Mouse (Mus musculus) urinary bladder, adult 2 months (tissue): Measurements from ENCODE around the gene Gm6583. TPM values are rescaled to one million over a fixed set of nuclear protein-coding genes. Genes with fewer than 3 reads are reported as not detected.

Experiments used
- DNase-seq: peaks from one replicate; pipeline ENCODE4 v3.0.0; 2022; ENCODE audit warnings: low spot score
- polyA plus RNA-seq: library from polyadenylated mRNA; depleted of rRNA; stranded (reverse); fragments of >200 nt; gene quantifications from 2 replicates; pipeline ENCODE4 v1.2.3, GENCODE M21; 2012; rRNA removed

Gm6583 gene
- polyA plus RNA-seq = not detected in 2 replicates

DNA sequence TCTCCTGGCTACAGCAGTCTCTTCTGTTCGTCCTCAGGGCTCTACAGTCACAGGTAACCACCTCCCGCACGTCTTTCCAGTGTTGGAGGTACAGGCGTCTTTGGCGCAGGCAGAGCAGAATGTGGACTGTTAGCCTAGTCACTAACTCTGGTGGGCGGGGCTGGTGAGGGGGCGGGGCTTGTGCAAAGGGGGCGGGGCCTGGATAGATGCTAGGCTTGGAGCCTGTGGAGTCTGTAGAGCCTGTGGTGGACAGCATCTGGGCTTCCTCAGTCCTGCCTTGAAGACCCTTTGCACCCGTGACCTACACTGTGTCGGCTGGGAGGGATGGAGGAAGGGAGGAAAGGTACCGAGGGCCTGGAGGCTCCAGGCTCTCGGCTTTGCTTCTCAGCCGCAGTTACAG is at the start of gene Gm6583:
Gm6583 (minus strand) TSS at position 124 of the 400 bp plus-strand sequence.
- no peak for DNase-seq

DNA sequence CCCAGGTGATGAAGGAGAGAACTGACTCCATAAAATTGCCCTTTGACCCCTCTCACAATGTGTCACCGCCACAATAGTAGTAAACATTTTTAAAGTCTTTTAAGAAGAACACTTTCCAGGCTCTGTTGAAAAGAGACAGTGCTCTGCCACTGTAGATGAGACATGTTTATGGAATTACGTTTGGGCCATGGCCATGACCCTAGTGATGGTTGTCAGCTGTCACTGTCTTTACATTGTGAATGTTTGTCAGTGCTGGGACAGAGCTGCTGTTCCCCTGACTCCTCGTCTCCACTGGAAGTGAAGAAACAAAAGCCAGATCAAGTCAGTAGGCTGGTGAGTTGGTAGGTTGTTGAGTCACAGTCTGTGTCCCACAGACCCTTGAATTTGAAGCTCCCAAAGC is 46.6 kb upstream of the Gm6583 start:
- no peak for DNase-seq

DNA sequence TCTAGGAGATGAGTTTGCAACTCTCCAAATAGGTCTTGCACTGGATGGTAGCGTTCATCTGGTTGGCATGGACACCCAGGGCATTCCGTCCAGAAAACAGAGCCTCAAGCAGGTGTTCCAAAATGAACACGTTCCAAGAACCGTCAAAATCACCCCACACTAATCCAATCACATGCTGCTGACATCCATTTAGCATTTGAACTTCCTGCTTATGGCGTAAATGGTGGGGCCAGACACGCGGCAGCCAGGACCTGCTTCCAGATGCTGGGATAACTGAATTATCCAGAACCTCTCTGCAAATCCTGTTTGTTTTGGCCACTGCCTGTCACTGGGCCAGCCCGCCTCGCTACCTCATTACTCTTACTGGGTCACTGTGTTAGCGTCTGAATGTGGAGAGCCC is 43.5 kb upstream of the Gm6583 start:
- DNase-seq = no peak

DNA sequence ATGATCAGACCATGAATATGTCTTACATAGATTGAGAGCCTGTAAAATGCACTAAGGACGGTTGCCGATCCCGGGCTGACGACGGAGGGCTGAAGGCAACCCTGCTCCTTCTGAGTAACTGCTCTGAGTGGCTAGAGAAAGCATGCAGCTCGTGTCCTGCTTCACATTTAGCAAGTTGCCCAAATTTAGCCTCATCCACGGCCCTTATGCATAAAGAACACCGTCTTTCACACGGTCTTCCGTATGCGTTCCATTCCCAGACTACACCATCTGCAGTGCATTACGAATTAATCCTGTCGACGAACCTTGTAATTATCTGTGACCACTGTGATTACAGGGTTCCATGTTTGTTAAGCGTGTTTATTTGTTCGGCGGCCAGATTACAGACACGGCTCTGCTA is 40.2 kb upstream of the Gm6583 start:
- DNase-seq = no peak

DNA sequence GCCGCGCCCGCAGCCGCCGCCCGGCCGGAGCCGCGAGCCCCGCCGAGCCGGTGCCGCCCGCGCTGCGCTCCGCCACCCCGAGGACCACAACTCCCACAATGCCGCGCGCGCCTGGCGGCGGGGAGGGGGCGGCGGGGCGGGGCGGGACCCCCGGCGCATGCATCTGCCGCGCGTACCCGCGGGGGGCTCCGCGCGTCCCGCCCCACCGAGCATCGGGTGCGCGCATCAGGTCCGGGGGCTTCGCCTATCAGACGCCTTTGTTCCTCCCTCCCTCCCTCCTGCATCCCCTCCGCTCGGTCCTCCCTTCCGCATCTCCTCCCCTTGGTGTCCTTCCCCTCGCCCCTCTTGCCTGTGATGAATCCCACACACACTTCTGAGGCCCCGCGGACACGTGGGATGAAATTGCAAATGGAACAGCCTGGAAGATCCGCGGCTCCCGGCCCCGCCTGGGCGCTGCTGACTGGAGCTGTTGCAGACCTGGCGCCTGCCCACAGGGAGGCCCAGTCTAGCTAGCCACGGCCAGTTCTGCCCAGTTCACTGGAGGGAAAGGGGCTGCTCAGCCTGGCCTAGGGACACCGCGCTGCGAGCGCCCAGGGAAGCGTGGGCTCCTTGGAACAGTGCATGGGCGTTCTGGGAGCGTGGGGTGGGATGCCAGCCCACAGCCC is 39.1 kb upstream of the Gm6583 start, which contains the start of gene Asphd2:
Asphd2 (minus strand) TSS at position 88 of the 665 bp plus-strand sequence.
- no peak for DNase-seq

DNA sequence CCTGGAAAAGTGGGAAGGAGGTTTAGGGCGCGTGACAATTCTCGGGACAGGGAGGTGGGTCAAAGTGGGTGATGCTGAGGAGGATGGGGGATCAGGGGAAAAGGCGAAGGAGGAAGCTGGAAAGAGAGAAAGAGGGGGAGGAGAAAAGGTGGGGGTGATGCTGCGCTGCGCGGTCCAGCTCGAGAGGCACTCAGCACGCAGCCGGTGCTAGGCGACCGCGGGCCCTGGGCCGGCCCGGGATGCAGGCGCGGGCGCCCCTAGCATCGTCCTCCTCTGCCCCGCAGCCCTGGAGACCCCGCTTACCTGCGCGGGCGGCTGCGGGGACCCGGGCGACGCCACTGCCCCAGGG is 38.6 kb upstream of the Gm6583 start:
- DNase-seq = no peak

DNA sequence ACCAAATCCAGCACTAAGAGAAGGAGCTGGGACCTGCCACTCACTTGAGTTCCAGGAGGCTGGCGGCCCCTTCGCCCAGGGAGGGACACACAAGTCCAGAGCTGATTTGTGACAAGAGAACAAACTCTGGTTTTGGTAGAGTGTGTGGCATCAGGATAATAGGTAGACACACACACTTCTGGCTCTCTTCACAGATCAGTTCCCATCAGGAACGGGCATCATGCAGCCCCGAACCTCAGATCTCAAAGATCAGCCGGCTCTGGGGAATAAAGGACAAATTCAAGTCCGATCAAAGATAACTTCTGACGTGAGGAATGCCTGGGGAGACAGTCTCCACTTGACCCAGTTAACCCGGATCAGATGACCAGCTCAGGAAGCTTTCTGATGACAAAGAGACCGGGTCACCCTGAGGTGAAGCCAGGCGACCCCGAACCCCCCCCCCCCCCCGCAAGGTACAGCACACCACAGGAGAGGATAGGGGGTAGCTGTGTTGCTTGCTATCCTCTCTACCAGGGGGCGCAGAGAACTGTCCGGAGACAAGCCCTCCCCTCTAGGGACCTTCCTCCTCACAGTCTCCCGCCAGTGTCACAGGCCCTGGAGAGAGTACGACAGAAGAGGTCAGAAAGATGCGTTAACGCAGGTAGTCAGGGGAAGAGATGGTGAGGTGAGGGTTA is 38.0 kb upstream of the Gm6583 start:
- DNase-seq = no peak

DNA sequence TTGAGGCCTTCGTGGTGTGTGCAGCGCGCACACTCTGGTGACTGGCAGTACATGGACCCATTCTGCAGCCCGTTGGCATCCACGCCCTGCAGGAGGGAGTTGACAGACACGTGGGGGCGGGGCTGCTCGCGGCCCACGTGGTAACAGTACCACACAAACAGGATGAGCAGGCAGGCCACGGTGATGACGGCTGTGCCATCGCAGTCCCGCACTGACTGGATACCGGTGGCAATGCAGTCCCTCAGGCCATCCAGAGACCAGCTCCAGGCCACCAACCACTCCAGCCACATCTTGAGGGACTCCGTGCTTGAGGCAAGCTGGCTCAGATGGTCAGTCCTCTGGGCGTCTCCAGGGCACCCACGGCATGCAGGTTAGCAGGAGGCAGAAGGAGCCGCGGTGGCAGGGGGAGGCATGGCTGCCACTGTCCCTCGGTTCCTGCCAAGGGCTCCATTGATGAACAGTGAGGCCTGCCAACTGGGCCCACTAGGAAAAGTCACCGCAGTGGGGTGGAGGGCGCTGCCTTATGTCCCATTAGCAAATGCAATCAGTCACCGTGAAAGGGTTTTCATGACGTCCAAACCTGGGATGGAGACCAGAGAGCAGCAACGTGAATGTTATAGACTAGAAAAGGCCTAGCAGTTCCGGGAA is 36.0 kb upstream of the Gm6583 start:
- DNase-seq = no peak

DNA sequence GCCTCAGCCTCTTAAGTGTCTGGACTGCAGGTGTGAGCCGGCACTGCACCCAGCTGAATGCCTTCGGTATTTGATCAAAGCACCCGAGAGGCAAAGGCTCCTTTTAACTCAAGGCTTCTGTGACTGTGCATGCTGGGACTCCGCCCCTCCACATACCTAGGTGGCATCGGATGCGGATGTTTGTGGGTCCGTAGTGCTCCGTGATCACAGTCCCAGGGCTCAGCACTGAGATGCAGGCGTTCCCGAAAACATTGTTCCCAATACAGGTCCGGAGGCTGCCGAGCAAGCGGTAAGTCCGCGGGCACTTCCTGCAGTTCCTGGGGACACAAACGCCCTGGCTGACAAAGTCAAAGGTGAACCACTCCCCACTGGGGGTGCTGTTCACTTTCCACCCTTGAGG is 35.2 kb upstream of the Gm6583 start:
- DNase-seq = no peak

DNA sequence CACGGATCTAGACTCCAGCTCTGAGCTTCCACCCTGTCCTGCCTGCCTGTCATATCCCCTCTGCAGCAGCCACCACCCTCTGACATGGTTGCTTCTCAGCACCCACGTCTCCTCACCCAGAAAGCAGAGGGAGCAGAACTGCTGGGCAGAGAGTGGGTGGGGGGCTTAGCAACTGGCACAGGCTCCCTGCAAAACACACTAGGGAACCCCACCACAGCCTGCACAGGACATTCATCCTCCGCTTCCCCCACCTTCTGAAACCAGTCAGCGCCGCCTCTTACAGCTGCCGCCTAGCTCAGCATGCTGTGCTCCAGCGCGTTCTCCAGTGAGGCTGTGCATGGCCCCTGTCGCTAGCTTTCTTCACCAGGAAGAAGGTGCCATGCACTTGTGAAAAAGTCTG is 33.5 kb upstream of the Gm6583 start:
- no peak for DNase-seq

DNA sequence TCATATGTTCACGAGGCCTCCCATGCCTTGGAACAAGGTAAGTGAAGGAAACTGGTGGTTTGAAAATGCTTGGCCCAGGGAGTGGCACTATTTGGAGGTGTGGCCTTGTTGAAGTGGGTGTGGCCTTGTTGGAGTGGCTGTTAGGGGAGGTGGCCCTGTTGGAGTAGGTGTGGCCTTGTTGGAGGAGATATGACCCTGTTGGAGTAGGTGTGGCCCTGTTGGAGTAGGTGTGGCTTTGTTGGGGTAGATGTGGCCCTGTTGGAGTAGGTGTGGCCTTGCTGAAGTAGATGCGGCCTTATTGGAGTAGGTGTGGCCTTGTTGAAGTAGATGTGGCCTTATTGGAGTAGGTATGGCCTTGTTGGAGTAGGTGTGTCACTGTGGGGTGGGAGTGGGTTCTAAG is 30.1 kb upstream of the Gm6583 start:
- no peak for DNase-seq

DNA sequence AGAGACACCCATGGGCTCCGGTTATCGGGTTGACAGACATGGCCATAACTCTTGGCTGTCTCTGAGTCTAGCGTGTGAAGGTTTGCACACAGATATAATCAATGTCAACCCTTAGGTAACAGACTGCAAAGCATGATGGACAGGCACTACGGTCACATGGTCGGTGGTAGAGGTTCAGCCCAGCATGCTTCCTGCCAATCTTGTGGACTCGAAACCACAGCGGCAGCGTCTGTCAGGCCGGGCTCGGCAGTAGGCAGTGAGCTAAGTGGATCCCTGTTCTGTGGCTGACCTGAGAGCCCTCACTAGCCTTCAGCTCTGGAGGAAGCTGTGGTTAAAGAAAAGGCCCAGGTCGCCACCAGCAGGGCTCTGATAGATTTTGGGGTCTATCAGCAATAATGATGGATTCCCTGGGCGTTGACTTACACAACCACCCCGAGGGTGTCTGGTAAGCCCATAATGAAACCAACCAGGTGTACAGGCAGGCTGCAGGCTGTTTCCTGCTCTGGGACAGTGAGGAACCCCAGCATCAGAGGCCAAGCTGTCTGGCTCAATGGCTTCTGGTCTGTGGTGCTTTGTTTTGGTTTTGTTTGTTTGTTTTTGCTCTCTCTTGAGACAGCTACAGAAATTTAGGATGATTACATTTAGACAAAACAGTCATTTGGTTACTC is 29.1 kb upstream of the Gm6583 start:
- no peak for DNase-seq

DNA sequence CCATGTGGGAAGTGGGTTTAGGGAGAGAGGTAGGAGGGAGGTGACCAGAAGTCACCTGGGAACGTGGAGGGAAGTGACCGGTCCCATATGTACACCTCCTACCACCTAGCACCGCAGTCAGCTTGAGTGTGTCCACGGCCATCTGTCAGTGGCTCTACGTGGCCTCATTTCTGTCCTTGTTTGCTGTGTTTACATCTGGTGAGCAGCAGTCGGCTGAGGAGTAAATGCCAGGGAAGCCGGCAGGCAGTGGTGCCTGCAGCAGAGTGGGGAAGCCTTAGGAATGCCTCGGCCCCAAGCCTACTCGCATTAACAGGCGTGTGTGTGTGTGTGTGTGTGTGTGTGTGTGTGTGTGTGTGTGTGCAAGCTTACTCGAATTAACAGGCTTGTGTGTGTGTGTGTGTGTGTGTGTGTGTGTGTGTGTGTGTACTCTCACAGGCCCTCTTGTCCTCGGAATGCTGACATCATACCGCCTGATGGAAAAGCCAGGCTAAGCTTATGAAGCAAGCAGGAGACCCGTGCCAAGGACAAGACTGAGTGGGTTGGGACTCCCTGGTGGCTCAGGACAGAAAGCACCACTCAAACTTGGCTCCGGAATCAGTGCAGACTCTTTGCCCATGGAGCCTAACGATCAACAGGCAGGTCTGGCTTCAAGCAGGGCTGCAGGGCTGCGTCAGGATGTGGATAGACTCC is 27.0 kb upstream of the Gm6583 start:
- DNase-seq = no peak

DNA sequence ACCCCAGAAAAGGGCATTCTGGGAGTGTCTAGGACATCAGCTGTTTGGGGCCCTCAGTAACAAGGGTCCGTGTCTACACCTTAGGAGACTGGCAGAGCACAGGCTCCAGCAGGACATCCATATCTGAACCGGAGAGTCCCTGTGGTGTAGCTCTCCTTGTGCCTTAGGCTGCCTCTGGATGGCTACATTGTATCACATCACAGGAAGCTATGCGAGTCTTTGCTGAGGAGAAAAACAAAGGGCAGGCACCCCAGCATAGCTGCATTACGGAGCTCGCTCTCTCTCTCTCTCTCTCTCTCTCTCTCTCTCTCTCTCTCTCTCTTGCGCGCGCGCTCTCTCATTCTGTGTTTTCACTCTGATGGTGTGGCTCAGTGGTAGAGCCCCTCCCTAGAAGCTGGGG is 26.2 kb upstream of the Gm6583 start:
- no peak for DNase-seq

DNA sequence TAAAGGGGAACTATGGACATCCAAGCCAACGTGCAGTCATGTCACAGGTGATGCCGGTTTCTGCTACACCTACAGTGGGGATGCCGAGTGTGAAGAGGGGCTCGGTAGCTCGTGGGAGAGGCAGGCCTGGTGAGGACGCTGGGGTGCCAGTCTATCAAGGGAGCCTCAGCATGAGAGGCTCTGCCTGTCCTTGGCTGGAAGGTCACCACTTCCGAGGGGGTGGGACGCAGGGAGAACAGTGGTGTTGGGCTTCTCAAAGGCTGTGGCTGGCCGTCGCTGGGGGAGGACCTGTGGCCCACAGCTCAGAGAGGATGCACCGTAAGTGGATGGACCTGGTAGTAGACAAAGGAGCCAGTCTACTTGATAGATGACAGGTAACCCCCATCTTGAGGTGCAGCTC is 25.3 kb upstream of the Gm6583 start:
- no peak for DNase-seq

DNA sequence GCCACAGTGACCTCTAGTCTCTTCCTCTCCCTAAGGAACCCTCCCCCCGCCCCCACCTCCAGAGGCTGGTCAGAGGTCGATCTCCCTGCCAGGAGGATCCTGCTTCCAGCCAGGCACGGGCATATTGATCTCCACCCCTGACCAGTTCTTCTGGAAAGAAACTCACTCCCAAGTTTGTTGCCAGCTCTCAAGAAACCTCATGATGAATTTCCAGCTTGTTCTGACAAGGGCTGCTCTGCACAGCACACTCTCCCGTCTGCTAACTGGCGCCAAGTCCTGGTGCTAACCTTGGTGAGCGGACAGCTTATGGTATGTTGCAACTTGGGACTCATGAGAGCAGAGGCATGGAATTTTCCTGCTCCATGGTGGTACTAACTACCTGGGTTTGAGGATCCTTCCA is 22.9 kb upstream of the Gm6583 start:
- no peak for DNase-seq

DNA sequence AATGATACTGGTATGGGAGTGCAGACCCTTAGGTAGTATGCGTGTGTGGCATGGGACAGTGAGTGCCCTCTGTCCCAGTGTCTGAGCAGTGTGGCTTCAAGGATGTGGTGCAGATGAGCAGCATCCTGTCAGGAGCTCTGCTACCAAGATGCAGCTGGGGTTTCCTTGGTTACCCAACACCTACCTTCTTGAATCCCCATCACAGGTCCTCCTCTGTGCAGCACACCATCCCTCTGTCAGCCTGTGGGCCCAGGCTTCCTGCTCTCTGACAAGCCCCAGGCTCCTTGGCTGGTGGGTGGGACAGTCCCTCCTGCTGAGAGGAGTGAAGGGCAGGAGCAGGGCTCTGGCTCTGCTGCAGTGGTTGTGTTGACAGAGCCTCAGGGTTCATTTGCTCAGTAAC is 21.5 kb upstream of the Gm6583 start:
- no peak for DNase-seq

DNA sequence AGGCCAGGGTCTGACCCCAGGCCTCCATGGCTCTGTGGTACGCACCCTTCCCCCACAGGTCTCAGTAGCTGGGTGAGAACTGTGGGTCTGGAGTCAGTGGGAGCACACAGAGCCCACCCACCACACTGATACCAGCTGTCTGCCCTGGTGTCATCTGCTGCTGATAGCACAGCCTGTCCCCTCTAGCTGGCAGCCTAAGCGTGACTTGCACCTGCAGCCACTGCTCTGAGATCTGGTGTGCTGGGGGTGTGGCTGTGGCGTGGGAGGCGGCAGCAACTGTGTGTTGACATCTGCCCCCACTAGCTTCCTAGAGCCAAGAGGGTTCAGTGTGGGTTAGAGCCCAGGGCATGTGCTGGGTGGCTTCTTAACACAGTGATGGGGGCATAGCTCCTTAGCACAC is 20.3 kb upstream of the Gm6583 start:
- DNase-seq = no peak

DNA sequence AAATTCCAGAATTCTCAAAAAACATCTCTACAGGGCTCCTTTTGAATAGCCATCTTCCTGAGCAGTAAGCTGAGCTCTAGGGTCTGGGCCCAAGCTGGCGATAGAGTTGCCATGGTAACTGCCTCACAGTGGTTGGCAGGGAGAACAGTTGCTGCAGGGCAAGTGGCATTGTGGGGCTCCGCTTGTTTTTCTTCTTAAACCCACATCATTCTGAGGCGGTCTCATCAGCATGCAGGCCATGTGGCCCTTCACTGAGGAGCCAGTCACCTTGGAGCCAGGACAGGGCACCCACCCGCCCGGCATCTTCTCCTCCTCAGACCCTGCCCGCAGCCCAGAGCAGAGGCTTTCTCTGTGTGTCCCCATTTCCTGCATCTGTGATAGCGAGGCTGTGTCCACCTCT is 16.1 kb upstream of the Gm6583 start:
- DNase-seq = no peak

DNA sequence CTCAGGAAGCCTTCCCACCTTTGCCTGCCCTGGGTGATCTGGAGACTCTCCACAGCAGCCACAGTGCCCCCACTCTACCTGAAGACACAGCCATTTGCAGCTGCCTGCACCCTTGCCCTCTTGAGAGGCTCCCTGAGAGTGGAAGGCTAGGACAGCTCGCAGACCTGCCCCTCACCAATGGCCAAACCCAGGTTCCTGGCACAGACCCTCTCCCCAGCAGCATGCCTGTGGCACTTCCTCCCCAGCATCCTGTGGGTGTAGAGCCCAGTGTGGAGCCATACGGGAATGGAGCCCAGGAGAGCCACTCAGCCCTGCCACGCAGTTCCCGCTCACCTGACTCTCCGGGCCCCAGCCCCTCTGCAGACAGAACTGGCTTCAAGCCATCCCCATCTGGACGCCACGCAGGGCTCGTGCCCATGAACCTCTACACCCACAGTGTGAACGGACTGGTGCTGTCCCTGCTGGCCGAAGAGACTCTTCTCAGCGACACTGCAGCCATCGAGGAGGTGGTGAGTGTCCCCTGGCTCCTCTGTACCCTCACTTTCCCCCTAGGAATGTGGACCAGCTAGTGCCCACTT is 14.5 kb upstream of the Gm6583 start:
- no peak for DNase-seq

DNA sequence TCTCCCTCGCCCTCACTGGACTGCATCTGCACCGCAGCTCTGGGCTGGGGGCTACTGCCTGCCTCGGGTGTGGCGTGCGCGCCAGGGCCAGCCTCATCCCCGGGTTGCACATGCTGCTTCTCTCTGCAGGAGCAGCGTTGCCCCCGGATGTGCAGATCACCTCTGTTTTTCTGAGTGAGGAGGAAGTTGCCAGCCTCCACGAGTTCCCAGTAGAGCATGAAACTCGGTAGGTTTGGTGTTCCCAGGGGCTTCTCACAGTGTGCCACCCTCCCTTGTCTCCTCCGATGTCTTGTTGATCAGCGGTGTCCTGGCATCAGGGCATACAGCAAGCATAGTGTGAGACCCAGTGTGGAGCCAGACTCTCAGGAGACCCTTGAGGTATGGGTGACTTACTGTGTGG is 13.5 kb upstream of the Gm6583 start:
- DNase-seq = no peak

DNA sequence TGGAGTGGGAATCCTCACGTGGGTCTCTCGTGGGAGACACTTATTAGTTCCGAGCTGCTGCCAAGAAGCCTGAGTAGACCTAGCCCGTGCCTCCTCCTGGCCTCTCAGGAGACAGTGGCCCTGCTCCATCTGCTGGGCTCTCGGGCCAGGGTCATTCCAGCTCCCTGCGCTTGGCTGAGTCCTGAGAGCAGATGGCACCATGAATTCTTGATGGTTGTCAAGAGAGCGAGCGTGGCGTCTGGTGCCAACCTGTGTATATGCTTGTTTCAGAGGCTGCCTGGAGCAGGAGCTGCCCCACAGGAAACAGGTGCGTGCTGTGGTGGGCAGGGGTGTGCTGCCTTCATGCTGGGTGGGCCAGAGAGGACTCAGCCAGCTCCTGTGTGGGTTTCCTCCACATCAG is 12.8 kb upstream of the Gm6583 start:
- DNase-seq = no peak
